Mouse (Mus musculus): ENCODE results near the gene Mog.

The Mog gene

GRCm38 (mm10) chr17:37022628-37023576, at the start of gene Mog:
Gene Mog (minus strand): TSS chr17:37023398.
- ATAC-seq (ENCODE audit: insufficient number of reproducible peaks, low FRiP score, low TSS enrichment) = no peak

DNA sequence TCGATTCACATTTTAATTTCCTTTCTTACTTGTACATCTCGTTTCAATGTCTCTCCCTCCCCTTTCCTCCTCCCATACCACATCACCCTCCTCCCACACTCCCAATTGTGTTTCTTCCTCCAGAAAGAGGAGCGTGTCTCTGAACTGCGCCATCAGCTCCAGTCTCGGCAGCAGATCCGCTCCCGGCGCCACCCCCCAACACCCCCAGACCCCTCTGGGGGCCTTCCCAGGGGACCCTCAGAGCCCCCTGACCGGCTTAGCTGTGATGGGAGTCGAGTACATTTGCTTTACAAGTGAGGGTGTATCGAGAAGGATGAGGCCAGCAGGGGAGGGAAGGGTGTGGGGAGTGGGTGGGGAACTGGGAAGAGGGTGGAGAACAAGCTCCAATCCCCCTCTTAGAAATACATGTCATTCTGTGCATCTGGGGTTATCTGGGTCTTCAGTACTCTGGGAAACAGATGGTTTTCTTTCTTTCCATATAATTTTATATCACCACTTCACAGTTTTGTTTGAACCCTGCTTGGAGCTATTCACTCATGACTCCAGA, 49.6 kb upstream of the Mog start:
- no peak for ATAC-seq (ENCODE audit: insufficient number of reproducible peaks, low FRiP score, low TSS enrichment)

- no peak for ATAC-seq (ENCODE audit: insufficient number of reproducible peaks, low FRiP score, low TSS enrichment)
Measured at GRCm38 (mm10) chr17:37072080-37072729, 49.0 kb upstream of the Mog start.

DNA sequence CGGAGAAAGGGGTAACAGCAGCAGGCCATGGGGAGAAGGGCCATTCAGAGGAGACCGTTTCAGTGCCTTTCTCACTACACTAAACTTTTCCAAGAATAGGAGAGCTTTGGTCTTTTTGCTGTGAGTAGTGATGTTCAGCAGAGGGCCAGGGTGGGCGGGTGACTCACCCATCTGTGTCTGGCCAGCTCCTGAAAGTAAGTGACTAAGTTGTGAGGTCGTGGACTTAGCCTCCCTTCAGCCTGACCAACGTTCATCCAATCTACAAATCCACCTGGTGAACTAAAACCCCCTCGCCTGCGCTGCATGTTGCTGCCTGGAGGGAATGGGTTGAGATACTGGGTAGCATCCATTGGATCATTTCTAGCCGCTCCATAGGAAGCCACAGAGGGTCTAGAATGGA, 46.9 kb upstream of the Mog start:
- ATAC-seq (ENCODE audit: insufficient number of reproducible peaks, low FRiP score, low TSS enrichment) = no peak

DNA sequence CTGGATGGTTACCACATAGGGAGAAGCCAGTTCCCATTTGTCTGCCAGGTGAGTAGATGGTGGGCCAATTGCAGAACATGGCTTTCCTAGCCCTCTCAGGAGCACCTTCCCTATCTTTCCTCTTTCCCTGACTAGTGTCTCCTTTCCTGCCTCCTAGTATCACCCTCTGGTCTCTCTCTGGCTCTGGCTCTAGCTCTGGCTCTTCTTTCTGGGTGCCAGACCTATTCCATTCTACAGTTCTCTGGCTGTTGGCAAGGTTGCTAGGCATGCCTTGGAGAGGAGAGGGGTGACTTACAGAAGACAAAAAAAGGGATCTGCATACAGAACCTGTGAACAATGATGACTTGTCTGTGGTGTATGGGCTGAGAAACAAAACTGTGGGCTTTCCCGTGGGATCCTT, 44.7 kb upstream of the Mog start:
- ATAC-seq (ENCODE audit: insufficient number of reproducible peaks, low FRiP score, low TSS enrichment) = no peak

DNA sequence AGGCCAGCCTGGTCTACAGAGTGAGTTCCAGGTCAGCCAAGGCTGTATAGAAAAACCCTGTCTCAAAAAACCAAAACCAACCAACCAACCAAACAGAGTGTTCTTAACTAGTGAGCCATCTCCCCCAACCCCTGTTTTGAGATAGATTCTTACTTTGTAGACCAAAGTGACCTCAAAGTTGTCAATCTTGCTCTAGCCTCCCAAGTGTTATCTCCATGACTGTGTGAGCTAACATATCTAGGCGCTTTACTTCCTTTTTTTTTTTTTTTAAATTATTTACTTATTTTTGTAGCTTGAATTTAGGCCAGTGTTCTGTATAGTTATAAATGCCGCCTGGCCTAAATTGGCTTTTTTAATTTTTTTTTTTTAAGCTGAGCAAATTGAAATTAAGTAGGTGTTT, 42.8 kb upstream of the Mog start:
- ATAC-seq (ENCODE audit: insufficient number of reproducible peaks, low FRiP score, low TSS enrichment) = no peak

DNA sequence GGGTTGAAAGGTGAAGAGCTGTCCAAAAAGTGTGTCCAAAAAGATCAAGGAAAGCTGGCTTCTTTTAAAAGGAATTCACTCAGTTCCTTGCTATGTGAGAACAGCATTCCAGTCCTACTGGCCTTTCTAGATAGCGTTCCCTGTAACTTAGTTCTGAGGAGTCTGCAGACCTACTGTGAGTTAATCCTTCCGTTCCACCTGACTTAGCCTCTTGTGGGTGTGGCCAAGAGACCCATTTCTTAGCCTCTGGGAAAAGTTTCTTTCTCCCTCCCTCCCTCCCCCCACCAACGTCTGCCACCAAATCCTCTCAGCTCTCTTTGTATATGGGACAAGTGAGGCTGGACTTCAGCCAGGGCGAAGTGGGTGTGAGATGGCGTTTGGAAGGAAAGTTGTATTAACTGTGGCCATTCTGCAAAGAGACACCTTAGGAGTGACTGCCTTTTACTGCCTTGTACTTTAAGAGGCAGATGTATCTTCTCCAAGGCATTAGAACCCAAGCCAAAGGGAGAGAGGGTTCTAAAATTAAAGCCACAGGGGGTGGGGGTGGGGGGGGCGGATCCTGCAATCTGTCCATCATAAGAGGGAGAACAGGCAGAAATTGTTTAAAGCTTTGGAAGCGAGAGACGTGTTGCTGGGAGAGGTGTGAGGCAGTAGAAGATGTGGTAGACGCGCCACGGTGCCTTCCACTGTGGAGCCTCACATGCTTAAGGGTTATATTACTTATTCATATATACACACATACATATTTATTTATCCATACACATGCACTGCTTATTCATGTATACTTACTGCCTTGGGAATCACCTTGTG, 40.7 kb upstream of the Mog start:
- no peak for ATAC-seq (ENCODE audit: insufficient number of reproducible peaks, low FRiP score, low TSS enrichment)

DNA sequence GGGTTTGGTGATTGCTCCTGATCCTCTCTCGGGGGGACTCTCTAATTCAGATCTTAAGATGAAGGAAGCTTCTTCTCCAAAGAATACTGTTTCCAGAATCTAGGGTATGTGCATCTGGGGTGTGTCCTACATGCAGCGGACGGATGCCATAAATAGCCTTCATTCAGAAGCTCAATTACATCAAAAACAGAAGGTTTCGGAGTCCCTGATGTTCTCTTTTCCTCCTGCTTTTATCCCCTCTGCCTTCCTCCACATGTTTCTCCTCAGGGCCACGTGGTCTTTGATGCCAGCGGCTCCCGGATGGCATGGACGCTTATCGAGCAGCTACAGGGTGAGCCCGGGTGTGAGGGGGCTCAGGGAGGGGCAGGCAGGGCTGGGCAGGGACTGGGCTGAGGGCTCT, 39.9 kb upstream of the Mog start:
- no peak for ATAC-seq (ENCODE audit: insufficient number of reproducible peaks, low FRiP score, low TSS enrichment)

- no peak for ATAC-seq (ENCODE audit: insufficient number of reproducible peaks, low FRiP score, low TSS enrichment)
Measured at GRCm38 (mm10) chr17:37062101-37062641, 39.0 kb upstream of the Mog start.

- ATAC-seq (ENCODE audit: insufficient number of reproducible peaks, low FRiP score, low TSS enrichment) = no peak
Measured at GRCm38 (mm10) chr17:37061435-37061834, 38.2 kb upstream of the Mog start.

DNA sequence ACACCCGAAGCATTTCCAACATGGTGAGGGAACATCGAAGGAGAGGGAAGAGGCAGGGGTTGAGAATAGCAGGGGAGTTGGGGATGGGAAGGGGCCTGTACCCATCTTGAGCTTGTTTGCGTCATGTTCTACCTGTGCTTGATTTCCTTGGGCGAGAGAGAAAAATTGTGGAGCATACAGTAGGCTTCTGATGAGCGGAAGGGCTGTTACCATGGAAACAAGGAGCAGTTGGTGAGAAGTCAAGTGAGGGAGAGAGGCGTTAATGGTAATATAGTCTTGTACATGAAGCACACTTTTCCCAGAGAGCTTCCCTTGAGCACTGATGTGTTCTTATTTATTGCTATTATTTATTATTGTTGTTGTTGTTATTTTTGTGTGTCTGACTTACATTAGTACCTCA, 33.8 kb upstream of the Mog start:
- no peak for ATAC-seq (ENCODE audit: insufficient number of reproducible peaks, low FRiP score, low TSS enrichment)

GRCm38 (mm10) chr17:37051745-37052144, 28.5 kb upstream of the Mog start:
- ATAC-seq (ENCODE audit: insufficient number of reproducible peaks, low FRiP score, low TSS enrichment) = no peak

- no peak for ATAC-seq (ENCODE audit: insufficient number of reproducible peaks, low FRiP score, low TSS enrichment)
Measured at GRCm38 (mm10) chr17:37050876-37051275, 27.7 kb upstream of the Mog start.

DNA sequence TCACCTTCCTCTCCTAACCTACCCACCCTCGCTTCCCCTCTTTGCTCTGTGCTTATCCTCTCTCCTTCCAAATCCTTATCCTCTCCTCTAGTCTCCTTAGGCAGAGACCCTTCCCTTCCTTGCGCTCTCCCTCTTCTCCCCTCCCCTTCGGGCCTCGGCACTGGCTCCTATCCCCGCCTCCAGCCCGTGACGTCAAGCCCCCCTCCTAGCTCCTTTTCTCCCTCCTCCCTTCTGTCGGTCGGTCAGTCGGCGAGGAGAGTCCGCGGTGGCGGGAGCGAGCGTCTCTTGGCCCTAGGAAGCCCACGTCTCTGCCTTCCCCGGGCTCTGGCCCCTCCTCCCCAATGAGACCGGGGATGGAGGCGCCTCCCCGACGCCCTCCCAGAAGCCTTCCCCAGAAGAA, 27.2 kb upstream of the Mog start:
- peak; percentile 50 for ATAC-seq (ENCODE audit: insufficient number of reproducible peaks, low FRiP score, low TSS enrichment)

- ATAC-seq (ENCODE audit: insufficient number of reproducible peaks, low FRiP score, low TSS enrichment) = peak; percentile 18
Measured at GRCm38 (mm10) chr17:37049570-37050310, 26.5 kb upstream of the Mog start.

GRCm38 (mm10) chr17:37048383-37048782, 25.2 kb upstream of the Mog start:
- ATAC-seq (ENCODE audit: insufficient number of reproducible peaks, low FRiP score, low TSS enrichment) = no peak

GRCm38 (mm10) chr17:37047981-37048380, 24.8 kb upstream of the Mog start:
- no peak for ATAC-seq (ENCODE audit: insufficient number of reproducible peaks, low FRiP score, low TSS enrichment)

GRCm38 (mm10) chr17:37047332-37047976, 24.3 kb upstream of the Mog start:
- ATAC-seq (ENCODE audit: insufficient number of reproducible peaks, low FRiP score, low TSS enrichment) = no peak

Data from cerebellum, adult (tissue).